Mouse (Mus musculus): ENCODE measurements at regions not wholly inside any gene's neighbourhood (a gene's known extent, or its start where the extent isn't known, plus 50 kb on each side); places are given as distances from the start of the nearest gene placed in this dataset.

DNA sequence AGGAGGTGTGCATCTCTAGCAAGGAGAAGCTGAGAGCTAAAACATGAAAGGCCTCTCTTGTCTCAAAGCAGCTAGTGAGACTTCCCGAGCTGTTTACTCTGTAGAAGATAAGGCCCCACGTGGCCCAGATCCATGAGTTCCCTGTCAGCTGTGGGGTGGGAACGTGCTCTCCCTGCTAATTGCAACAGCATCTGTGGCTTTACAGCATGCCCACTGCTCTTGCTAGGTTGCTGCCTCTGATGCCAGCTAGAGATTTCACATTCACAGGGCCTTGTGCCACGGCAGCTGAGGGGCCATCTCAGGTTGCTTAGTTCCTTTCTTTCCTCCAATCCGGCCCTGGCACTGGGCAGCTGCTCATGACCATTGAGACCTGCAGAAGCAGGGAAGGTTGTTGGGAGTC is 288.2 kb upstream of the Myt1l start:
- Histone ChIP-seq H3K27me3 (ENCODE audit: control insufficient read depth, insufficient read depth, low read length, poor library complexity, severe bottlenecking) (no peaks in the 10 kb centered on the region), H3K36me3 (ENCODE audit: control insufficient read depth, insufficient read depth, low read length, poor library complexity, severe bottlenecking) (no peaks in the 10 kb centered on the region)
- no peak for DNase-seq (ENCODE audit: low read depth, low spot score)

DNA sequence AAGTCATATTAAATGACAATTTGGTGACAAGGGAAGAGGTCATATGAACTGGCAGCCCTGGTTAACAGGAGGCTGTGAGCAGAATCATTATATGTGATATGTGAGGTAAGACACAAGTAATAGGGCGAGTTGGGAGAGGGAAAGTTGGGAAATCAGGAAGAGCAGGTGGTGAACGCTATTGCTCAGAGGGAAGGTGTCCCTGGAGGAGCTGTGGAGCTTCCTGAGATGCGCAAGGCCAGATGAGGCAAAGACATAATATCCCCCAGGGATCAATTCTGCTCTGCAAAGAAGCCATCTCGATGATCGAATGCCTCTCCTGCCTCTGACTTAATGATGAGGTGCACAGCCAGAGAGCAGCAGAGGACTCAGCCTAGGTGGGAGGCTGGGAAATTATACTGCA is 285.1 kb upstream of the Myt1l start:
- DNase-seq (ENCODE audit: low read depth, low spot score), result no peak
- H3K36me3 ChIP-seq (ENCODE audit: control insufficient read depth, insufficient read depth, low read length, poor library complexity, severe bottlenecking), result no peaks in the 10 kb centered on the region
- no peaks in the 10 kb centered on the region for H3K27me3 ChIP-seq (ENCODE audit: control insufficient read depth, insufficient read depth, low read length, poor library complexity, severe bottlenecking)

DNA sequence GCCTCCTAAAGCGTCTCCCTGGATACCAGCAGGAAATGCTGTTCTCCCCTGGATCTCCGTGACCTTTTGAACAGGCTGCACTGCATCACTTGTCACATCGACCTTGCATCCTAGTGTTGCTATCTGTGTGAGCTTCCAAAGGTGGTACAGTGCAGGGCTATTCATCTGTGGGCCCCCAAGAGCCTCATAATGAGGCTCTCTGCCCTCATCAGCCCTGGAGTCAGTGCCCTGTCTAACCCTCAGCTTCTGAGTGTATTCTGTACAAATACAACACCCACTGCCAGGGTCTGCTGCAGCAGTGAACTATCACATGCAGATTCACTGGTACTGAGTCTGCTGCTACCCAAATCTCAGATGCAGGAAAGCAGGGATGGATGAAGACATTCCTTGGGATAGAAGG is 282.1 kb upstream of the Myt1l start:
- no peak for DNase-seq (ENCODE audit: low read depth, low spot score)
- Histone ChIP-seq H3K27me3 (ENCODE audit: control insufficient read depth, insufficient read depth, low read length, poor library complexity, severe bottlenecking) (no peaks in the 10 kb centered on the region), H3K36me3 (ENCODE audit: control insufficient read depth, insufficient read depth, low read length, poor library complexity, severe bottlenecking) (no peaks in the 10 kb centered on the region)

DNA sequence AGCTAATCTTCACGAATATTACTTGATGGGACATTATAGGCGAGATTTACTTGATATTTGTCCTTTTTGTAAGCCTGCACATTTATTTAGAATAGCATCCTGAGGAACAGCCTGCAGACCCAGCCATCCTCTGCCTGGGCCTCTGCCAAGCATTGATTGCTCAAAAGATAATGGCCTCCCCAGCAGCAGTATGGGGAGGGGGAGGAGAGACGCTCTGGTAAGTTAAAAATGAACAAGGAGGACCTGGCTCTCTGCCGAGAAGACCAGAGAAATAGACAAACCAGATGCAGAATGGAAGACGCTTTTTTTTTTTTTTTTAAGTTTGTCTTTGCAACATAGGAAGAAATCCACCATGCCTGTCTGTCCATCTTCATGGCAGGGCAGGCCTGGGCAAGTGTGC is 280.8 kb upstream of the Myt1l start:
- no peak for DNase-seq (ENCODE audit: low read depth, low spot score)
- Histone ChIP-seq H3K36me3 (ENCODE audit: control insufficient read depth, insufficient read depth, low read length, poor library complexity, severe bottlenecking) (no peaks in the 10 kb centered on the region), H3K27me3 (ENCODE audit: control insufficient read depth, insufficient read depth, low read length, poor library complexity, severe bottlenecking) (no peaks in the 10 kb centered on the region)

DNA sequence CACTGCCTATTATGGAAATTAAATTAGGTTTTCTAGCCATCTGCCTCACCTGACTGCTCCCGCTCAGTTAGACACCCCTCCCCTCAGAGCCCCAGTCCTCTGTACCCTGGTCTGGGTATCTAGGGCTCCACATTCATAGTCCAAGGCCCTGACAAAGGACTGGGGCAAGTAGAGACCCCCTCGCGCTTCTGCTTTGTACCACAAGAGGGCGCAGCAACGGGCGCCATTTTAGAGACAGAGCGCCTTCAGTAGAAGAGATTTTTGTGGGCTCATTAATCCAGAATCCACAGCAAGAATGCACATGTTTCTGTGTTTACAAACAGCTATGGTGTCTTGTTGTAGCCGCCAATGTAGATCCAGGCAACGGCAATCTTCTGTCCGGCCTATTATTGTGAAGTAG is 279.7 kb upstream of the Myt1l start:
- DNase-seq (ENCODE audit: low read depth, low spot score), result no peak
- H3K36me3 ChIP-seq (ENCODE audit: control insufficient read depth, insufficient read depth, low read length, poor library complexity, severe bottlenecking), result no peaks in the 10 kb centered on the region
- no peaks in the 10 kb centered on the region for H3K27me3 ChIP-seq (ENCODE audit: control insufficient read depth, insufficient read depth, low read length, poor library complexity, severe bottlenecking)

DNA sequence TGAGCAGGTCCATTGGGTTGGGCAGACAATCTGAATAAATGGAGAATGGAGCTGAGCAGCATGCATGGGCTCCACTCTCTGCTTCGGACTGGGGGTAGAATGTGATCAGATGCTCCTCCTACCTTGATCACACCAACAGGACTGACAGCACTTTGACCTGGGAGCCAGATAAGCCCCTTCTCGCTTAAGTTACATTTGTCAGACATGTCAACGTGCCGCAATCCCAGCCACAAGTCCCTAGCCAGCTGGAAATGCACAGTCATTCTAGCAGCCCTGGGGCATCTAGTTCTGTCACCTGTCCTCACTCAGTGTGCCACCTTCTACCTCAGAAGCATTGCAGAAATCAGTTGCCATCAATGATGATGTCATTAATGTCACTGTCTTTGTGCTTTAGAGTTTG is 272.1 kb upstream of the Myt1l start:
- no peaks in the 10 kb centered on the region for H3K27me3 ChIP-seq (ENCODE audit: control insufficient read depth, insufficient read depth, low read length, poor library complexity, severe bottlenecking)
- no peaks in the 10 kb centered on the region for H3K36me3 ChIP-seq (ENCODE audit: control insufficient read depth, insufficient read depth, low read length, poor library complexity, severe bottlenecking)
- no peak for DNase-seq (ENCODE audit: low read depth, low spot score)

DNA sequence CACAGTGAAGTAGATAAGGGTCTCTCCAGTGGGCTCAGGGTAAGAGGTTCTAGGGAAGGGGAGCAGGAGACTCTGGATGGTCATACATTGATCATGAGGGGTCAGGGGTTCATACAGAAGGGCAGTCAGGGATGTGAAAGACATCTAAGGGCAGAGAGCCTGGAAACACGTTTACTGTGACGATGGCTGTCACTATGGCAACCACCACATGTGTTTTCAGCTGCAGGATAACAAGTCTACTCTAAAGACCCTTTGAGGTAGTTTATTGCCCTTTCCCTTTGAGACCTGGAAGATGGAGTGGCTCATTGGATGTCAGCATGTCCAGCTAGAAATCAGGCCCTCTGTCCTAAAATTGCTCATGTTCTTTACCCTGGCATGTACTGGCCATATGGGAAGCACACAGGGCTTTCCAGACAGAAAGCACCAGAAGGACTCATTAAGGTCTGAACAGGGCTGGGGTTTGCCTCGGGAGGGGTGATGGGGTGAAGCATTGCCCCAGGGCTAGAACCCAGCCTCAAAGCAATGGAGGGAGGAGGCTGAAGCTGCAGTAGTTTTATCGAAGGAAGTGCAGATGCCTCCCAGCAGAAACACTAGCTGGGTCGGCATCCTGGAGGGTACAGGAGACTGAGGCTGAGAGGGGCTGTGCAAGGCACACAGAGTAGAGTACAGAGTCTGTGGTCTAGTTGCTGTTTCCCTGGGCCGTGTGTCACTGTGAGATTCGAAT is 271.0 kb upstream of the Myt1l start:
- H3K27me3 ChIP-seq (ENCODE audit: control insufficient read depth, insufficient read depth, low read length, poor library complexity, severe bottlenecking), result no peaks in the 10 kb centered on the region
- no peak for DNase-seq (ENCODE audit: low read depth, low spot score)
- H3K36me3 ChIP-seq (ENCODE audit: control insufficient read depth, insufficient read depth, low read length, poor library complexity, severe bottlenecking), result no peaks in the 10 kb centered on the region

DNA sequence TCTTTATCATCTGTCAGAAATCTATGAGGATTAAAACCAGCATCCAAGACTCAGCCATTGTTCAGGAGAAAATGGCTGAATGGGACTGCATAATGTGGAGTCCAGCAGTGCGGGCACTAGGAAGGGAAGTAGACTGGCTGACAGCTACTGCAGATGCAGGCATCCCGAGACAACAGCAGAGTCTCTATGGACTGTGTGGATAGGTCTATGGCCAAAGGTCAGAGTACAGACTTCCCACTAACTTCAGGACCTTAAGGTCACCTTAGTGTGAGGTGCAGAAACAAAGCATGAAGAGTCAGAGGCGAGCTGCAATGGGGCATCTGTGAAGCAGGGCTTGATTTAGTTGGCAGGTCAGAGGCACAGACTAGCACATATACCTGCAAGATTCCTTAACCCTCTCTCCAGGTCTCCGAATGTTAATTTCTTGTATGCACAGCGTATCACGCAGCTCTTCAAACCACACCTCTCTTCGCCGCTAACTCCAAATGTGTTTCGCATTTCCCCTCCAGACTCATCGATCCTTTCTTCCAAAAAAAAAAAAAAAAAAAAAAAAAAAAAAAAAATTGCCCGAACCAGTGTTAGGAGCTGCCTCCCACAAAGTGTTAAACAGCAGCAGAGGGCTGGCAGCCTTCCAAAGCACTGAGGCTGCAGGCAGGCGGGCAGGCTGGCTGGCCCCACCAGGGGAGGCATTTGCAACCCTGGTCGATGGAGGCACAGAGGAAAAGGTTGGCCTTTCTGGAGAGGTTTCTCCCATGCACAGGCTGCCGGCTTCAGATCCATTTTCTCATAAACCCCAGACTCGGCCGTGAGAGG is 270.2 kb upstream of the Myt1l start:
- no peaks in the 10 kb centered on the region for H3K36me3 ChIP-seq (ENCODE audit: control insufficient read depth, insufficient read depth, low read length, poor library complexity, severe bottlenecking)
- H3K27me3 ChIP-seq (ENCODE audit: control insufficient read depth, insufficient read depth, low read length, poor library complexity, severe bottlenecking), result no peaks in the 10 kb centered on the region
- DNase-seq (ENCODE audit: low read depth, low spot score), result no peak

DNA sequence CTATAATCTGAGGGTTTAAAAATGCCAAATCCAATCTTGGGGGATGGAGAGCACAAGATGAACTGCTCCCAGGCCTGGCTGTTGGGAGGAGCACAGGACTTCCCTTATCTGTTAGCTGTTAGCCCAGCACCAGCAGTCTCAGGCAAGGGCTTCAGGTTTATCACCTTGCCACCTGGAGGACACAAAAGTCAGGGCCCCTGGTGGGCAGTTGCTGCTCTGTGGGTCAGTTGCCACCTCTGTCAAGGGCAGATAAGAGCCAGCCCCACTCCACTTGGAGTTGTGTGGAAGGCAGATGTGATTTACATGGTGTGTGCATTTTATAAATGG is 269.7 kb upstream of the Myt1l start:
- no peaks in the 10 kb centered on the region for H3K27me3 ChIP-seq (ENCODE audit: control insufficient read depth, insufficient read depth, low read length, poor library complexity, severe bottlenecking)

DNA sequence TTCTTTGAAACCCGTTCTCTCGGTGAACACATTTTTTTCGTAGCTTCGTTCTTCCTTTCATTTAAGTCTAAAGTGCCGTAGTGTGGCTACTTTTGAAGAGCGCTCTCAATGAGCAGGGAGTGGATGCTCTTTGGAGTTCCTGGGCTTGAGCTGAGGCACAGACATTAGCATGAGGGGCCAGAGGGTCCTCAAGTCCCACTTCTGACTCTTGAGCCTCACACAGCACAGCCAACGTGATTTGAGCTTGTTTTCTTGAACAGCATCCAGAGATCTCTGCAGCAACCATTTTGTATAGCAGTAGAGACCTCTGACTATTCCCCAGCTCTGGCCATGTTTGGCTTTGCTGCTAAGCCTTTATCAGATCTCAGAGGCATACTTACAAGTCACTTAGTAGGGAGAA is 269.2 kb upstream of the Myt1l start:
- DNase-seq (ENCODE audit: low read depth, low spot score), result no peak
- H3K27me3 ChIP-seq (ENCODE audit: control insufficient read depth, insufficient read depth, low read length, poor library complexity, severe bottlenecking), result no peaks in the 10 kb centered on the region
- no peaks in the 10 kb centered on the region for H3K36me3 ChIP-seq (ENCODE audit: control insufficient read depth, insufficient read depth, low read length, poor library complexity, severe bottlenecking)

More for the DNA sequence above, 269.7 kb upstream of the Myt1l start:
- DNase-seq (ENCODE audit: low read depth, low spot score), result no peak
- H3K36me3 ChIP-seq (ENCODE audit: control insufficient read depth, insufficient read depth, low read length, poor library complexity, severe bottlenecking), result no peaks in the 10 kb centered on the region

DNA sequence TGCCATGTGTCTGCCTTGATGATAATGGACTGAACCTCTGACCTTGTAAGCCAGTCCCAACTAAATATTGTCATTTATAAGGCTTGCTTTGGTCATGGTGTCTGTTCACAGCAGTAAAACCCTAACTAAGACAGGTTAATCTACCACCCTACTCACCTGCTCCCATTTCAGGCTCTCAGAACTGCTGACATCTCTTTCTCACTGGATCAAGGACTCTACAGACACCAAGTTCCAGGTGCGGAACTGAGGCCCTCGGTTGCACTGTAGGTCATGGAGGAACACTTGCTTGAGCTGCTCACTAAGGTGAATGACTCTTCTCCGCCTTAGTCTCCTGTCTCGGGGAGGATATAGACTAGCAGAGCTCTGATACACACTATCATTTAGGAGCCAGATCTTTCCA is 254.0 kb upstream of the Myt1l start:
- H3K36me3 ChIP-seq (ENCODE audit: control insufficient read depth, insufficient read depth, low read length, poor library complexity, severe bottlenecking), result no peaks in the 10 kb centered on the region
- no peak for DNase-seq (ENCODE audit: low read depth, low spot score)
- no peaks in the 10 kb centered on the region for H3K27me3 ChIP-seq (ENCODE audit: control insufficient read depth, insufficient read depth, low read length, poor library complexity, severe bottlenecking)

DNA sequence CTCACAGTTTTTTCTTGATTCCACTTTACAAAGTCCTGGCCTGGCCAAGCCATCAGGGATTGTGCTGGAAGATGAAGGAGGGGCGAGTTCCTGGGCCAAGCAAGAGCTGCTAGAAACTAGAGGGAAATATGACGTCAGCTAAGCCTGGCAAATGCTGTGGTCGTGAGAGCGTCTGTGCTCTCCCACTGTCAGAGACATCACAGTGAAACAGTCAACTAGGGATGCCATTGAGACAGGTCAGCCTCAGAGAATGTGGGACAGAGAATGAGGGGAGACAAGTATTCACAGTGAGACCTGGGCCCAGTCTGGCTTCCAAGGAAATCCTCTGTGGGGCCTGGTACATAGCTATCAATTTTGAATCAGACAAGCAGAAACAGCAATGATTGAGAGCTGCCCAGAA is 252.5 kb upstream of the Myt1l start:
- Histone ChIP-seq H3K36me3 (ENCODE audit: control insufficient read depth, insufficient read depth, low read length, poor library complexity, severe bottlenecking) (no peaks in the 10 kb centered on the region), H3K27me3 (ENCODE audit: control insufficient read depth, insufficient read depth, low read length, poor library complexity, severe bottlenecking) (no peaks in the 10 kb centered on the region)
- DNase-seq (ENCODE audit: low read depth, low spot score), result no peak

DNA sequence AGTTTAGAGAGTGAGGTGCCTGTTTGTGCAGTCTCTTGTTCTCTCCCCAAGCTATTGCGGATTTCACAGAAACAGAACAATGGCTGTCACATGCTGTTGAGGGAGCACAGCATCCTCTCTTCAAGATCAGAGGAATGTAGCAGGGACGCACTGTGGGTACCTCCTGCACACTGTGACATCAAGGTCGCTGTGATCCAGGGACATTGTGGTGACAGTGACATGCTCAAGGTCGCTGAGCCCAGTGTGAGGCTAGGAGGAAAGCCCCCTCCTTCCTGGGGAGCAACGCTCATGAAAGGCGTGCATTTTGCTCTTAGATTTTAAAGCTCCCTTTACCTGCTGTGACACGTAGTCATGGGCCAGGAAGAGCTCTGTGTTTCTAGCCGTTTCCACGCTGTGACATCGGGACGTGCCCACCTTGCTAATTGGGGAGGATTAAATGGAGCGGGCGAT is 248.5 kb upstream of the Myt1l start:
- Histone ChIP-seq H3K27me3 (ENCODE audit: control insufficient read depth, insufficient read depth, low read length, poor library complexity, severe bottlenecking) (no peaks in the 10 kb centered on the region), H3K36me3 (ENCODE audit: control insufficient read depth, insufficient read depth, low read length, poor library complexity, severe bottlenecking) (no peaks in the 10 kb centered on the region)
- DNase-seq (ENCODE audit: low read depth, low spot score), result no peak

DNA sequence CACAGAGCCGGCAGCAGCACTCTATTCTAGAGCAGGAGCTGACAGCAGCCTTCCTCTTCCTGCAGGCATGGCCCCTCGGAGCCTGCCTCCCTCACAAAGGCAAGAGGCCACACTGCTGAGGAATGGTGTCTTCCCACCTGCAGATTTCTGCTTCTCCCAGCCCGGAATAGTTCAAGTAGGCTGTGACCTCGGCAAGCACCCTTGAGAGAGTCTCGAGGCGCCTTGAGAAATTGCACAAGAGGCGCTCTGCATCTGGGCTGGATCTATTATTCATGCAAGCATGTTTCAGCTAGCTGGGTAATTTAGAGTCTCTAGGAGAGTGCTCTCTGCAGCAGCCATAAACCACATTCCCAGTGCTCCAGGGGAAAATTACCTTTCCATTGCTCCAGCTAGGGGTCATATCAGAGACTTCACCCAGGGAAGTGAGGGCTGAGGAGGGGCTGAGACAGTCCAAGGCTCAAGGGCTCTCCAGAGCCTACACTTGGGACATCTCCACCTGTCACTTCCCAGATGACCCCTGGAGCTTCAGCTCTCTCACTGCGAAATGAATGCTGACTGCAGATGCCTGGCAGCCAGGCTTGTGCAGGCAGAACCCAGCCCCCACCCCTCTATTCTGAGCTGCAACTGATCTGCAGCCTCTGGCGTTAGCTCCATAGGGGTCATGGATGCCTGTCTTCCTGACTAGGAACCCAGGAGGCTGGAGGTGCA is 247.9 kb upstream of the Myt1l start:
- no peak for DNase-seq (ENCODE audit: low read depth, low spot score)
- Histone ChIP-seq H3K27me3 (ENCODE audit: control insufficient read depth, insufficient read depth, low read length, poor library complexity, severe bottlenecking) (no peaks in the 10 kb centered on the region), H3K36me3 (ENCODE audit: control insufficient read depth, insufficient read depth, low read length, poor library complexity, severe bottlenecking) (no peaks in the 10 kb centered on the region)
